Mouse (Mus musculus): ENCODE data around the gene Hs6st3.
"Not testable (repeated sequence)": the region's sequence is repeated elsewhere in the genome, so short reads cannot be mapped to it uniquely, and the experiment has no call there.

Gene Hs6st3

GRCm38 (mm10) chr14:119250353-119250752, 112.2 kb downstream of the Hs6st3 start:
- DNase-seq, result no peak

GRCm38 (mm10) chr14:119255396-119255795, 117.3 kb downstream of the Hs6st3 start:
- no peak for DNase-seq

- DNase-seq, result no peak
Observed at GRCm38 (mm10) chr14:119257072-119257471, 118.9 kb downstream of the Hs6st3 start.

DNA sequence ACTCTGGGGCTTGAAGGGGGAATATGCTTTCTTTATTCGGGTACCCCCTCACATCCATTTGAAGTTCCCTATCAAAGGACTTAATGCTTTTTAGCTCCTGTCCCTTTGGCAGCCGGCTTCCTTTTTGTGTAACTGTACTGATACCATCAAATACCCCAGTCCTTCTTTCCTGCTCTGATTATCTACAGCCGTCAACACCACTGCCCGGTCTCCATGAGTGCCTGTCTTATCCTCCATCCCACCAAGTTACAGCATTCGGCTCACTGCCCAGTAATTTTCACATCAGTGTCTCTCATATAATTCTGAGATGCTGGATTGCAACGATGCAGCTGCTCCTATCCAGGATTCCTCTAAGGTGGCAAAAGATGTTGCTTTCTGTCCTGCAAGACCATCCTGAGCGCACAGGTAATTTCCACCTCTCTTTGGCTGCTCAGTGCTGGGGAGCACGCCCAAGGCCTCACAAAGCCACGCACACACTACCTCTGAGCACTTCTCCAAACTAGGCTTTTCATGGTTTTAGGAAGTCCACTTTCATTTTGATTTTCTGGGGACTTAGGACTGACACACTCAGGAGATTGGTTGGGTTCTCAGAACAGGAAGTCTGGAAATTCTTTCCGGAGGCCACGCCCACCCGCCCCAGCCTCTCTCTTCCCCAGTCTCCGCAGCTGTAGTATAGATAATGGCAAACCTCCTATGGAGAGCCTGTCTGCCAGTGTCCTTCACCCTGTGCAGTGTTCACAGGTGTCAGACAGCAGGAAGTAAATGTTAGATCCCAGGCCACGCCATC, 122.2 kb downstream of the Hs6st3 start:
- DNase-seq, result no peak

- DNase-seq, result no peak
Observed at GRCm38 (mm10) chr14:119266334-119266733, 128.2 kb downstream of the Hs6st3 start.

GRCm38 (mm10) chr14:119273088-119273487, 134.9 kb downstream of the Hs6st3 start:
- no peak for DNase-seq

- not testable (repeated sequence) for DNase-seq
Observed at GRCm38 (mm10) chr14:119278156-119278555, 140.0 kb downstream of the Hs6st3 start.

GRCm38 (mm10) chr14:119283951-119284350, 145.8 kb downstream of the Hs6st3 start:
- DNase-seq, result no peak

DNA sequence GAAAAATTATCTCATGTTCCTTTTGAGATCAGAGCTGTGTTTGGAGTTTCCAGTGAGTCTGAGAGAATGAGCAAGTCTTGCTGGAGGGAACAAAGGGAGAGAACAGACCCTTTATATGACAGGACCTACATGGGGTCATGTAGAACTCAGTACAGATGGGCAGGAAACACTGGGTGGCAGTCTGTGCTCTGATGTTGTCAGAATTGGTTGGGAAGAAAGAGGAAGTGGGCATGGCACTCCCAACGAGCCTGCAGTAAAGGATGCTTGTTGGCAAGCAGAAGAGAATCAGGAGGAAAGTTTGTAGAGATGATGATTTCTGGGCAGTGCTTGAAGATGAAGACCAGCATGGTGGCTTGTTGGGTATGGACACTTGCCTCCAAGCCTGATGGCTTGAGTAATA, 151.5 kb downstream of the Hs6st3 start:
- no peak for DNase-seq

DNA sequence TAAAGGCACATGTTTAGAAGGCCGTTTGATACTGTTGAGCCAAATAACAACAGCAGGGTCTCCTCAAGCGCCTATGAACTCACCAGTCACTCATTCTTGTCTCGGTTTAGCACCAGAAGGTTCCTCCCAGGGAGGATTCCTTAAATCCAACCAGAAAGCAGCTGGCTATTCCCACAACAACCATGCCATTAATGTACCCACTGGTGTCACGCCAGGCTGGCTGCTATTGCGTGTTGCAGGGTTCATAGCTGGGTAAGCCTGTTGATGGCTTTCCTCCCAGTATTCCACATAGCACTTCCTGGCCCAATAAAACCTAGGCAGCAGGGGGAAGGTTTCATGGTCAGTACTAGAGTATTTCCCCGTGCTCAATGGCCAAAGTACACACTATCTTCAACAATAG, 155.9 kb downstream of the Hs6st3 start:
- DNase-seq, result no peak

DNA sequence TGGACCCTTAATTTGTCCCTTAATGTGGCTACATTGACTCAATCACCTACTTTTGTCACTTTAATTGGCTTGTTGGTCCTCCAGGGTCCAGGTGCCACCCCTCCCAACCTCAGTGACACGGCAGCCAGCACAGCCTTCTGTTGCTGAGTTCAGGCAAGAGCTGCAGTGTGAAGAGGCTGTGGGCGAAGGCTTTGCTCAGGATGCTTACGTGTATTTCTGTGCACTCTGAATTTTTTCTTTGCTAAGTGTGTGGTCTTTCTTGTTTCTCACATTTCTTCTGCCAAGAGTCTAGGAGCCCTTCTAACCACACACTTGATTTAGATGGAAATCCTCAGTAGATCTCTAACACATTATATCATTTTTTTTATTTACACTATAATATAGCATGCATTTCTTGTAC, 168.3 kb downstream of the Hs6st3 start:
- DNase-seq, result no peak

- DNase-seq, result no peak
Observed at GRCm38 (mm10) chr14:119318379-119318778, 180.2 kb downstream of the Hs6st3 start.

DNA sequence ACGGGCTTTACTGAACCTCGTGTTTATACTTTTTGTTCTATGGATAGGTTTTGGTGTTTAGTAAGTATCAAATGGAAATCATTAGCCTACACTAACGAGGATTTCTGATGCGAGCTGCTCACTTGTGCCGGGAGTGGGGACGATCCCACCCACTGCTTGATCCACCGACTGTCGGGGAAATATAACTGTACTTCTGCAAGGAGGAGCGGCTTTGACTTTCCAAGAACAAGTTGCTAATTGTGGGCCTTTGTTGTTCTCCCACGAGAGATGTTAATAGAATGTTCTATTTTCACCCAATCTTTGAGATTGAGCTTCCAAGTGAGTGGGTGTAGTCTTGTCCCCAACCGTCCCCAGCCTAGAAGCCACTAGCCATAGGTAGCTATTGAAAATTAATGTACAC, 209.1 kb downstream of the Hs6st3 start:
- DNase-seq, result no peak

DNA sequence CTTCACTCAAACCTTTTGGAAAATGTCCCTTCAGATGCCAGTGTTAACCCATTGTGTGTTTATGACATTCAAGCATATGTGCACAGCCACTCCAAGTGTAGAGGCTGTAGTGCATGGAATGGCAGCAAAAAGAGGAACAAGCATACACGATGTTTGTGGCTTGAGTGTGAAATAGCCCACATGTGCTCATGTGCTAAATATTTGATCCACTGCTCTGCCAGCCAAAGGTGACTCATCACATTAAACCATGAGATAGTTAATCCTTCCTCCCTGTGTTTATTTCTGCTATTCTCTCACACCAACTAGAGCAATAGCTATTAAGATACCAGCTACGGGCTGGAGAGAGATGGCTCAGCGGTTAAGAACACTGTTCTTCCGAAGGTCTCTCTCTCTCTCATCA, 223.3 kb downstream of the Hs6st3 start:
- DNase-seq, result no peak

GRCm38 (mm10) chr14:119367866-119368425, 229.8 kb downstream of the Hs6st3 start:
- no peak for DNase-seq

- DNase-seq, result no peak
Observed at GRCm38 (mm10) chr14:119369274-119369673, 231.1 kb downstream of the Hs6st3 start.

DNA sequence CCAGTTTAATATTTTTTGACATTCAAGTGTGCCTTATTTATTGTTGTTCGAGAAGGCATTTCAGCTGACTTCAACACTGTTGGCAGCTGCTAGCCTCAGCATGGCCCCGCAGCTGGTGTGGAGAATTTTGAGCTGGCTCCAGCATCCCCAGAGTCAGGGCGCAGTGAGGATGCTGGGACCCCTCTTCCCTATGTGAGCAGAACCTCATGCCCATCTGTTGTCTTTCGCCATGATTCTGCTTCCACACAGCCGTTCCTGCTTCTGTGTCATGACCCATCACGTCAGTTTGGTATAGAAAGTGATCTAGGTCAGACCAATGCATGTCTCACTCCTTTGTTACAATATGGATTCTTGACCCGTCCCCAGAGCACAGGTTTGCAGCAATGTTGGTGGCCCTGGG, 231.9 kb downstream of the Hs6st3 start:
- DNase-seq, result no peak

- DNase-seq, result no peak
Observed at GRCm38 (mm10) chr14:119379303-119379702, 241.2 kb downstream of the Hs6st3 start.

DNA sequence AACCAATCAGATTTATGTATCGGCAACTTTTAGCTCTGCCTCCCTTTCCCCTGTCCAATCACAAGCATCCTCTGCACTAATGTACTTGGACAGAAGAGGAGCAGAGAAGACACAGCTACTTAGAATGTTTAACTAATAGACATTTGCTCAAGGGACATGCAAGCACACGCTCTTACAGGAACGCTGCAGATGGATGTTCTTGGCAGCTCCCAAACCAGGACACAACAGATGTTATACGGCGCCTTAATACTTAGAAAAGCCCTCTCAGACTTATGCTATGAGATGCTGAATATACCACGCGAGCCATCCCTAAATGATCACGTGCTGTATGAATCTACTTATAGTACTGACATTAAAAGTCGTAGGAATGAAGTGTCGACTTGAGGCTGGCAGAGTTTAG, 263.5 kb downstream of the Hs6st3 start:
- no peak for DNase-seq

DNA sequence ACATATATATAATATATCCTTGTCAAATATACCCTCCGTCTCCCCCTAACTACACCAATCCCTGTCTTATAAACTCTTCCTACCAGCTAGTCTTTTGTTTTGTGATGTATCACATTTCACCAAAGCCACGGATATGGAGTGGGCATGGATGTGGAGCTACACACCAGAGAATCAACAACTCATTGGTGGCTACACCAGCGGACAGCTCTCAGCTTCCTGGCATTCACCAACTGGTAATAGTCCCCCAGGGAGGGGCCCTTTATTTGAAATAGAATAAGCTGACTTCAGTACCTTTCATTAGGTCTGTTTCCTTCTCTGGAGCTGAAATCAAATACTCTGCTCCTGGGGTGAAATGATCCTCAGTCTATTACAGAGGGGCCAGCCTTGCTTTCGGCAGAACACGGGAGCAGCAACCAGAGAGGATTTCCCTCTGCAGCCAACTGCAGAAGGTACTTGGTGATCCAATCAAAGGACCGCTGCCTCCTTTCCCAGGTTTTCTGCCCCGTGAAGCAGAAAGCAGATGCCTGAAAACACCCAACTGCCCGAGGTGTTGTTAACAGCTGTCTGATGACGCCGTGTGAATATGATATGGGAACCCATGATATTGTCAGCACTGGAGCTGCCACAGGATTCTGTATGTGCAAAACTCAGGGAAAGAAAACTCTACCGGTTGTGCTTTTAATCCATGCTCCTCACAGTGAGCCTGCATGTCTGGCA, 271.4 kb downstream of the Hs6st3 start:
- DNase-seq, result no peak

- DNase-seq, result no peak
Observed at GRCm38 (mm10) chr14:119422894-119423293, 284.8 kb downstream of the Hs6st3 start.

GRCm38 (mm10) chr14:119450471-119450870, 312.3 kb downstream of the Hs6st3 start:
- DNase-seq, result no peak

- no peak for DNase-seq
Observed at GRCm38 (mm10) chr14:119451594-119451993, 313.5 kb downstream of the Hs6st3 start.

GRCm38 (mm10) chr14:119452382-119452781, 314.2 kb downstream of the Hs6st3 start:
- DNase-seq, result no peak
